Comparison of ENCODE assay signal across 31 mouse cellular contexts in genomic region chr7:80178037-80178729, GRCm38 (mm10). TPM values are rescaled to one million over a fixed set of nuclear protein-coding genes. Genes with fewer than 3 reads are reported as not detected.
DNase-seq lines count a peak whose midpoint lies in the region; ATAC-seq lines count a peak whose summit lies in the region.
"Had no signal": no experiment of that assay in that cellular context is flagged by ENCODE, and none has a peak within 500 bp of the region (broad histone marks: within the 10 kb centered on the region; RNA-seq: fewer than 3 reads in every experiment).

No protein-coding gene starts in this region.

- 0 out of 2 replicates have a peak overlapping the region, but pooled peaks have one; percentile 16 for H3K27ac ChIP-seq in heart, embryonic 16.5 days (ENCODE audit: low read length)
- H3K27ac ChIP-seq: embryonic facial prominence, embryonic 13.5 days; forebrain, embryonic 10.5 days; forebrain, embryonic 15.5 days; hindbrain, embryonic 13.5 days; left cerebral cortex, adult 2 months; limb, embryonic 12.5 days; macrophage; midbrain, embryonic 10.5 days; midbrain, embryonic 15.5 days; neural tube, embryonic 15.5 days had no signal

- H3K36me3 ChIP-seq in heart, embryonic 16.5 days (ENCODE audit: control insufficient read depth, insufficient read depth) = no peaks in the 10 kb centered on the region
- no peaks in the 10 kb centered on the region for H3K36me3 ChIP-seq in megakaryocyte, embryonic 14.5 days (replicated peaks; ENCODE audit: low read length)
- H3K36me3 ChIP-seq: embryonic facial prominence, embryonic 13.5 days; forebrain, embryonic 10.5 days; forebrain, embryonic 15.5 days; hindbrain, embryonic 13.5 days; limb, embryonic 12.5 days; midbrain, embryonic 10.5 days; midbrain, embryonic 15.5 days; neural tube, embryonic 15.5 days had no signal

- no peak overlapping the region for H3K4me2 ChIP-seq in heart, embryonic 16.5 days (ENCODE audit: low read depth, low read length)
- H3K4me2 ChIP-seq: embryonic facial prominence, embryonic 13.5 days; forebrain, embryonic 15.5 days; hindbrain, embryonic 13.5 days; limb, embryonic 12.5 days; midbrain, embryonic 15.5 days; neural tube, embryonic 15.5 days had no signal

- no peak overlapping the region for H3K4me3 ChIP-seq in heart, embryonic 16.5 days (ENCODE audit: low read length)
- H3K4me3 ChIP-seq in megakaryocyte, embryonic 14.5 days (replicated peaks) = peak overlapping the region; percentile 5
- H3K4me3 ChIP-seq: embryonic facial prominence, embryonic 13.5 days; forebrain, embryonic 10.5 days; forebrain, embryonic 15.5 days; hindbrain, embryonic 13.5 days; left cerebral cortex, adult 2 months; limb, embryonic 12.5 days; midbrain, embryonic 10.5 days; midbrain, embryonic 15.5 days; neural tube, embryonic 15.5 days had no signal

- ATAC-seq in heart, embryonic 16.5 days (replicated peaks; ENCODE audit: extremely low read depth, insufficient read depth, low FRiP score) = no peak
- no peak for ATAC-seq in megakaryocyte, adult 5-6 weeks (ENCODE audit: poor library complexity, severe bottlenecking)
- ATAC-seq: CD4-positive, CD25-positive, alpha-beta regulatory T cell, adult 4 months; forebrain, embryonic 15.5 days; intestine, postnatal 0 days; midbrain, embryonic 15.5 days had no signal

- H3K4me1 ChIP-seq in heart, embryonic 16.5 days (ENCODE audit: control insufficient read depth, insufficient read depth, low read length) = peaks cover 3% of the 10 kb centered on the region
- peaks cover 65% of the 10 kb centered on the region for H3K4me1 ChIP-seq in megakaryocyte, embryonic 14.5 days
- H3K4me1 ChIP-seq: embryonic facial prominence, embryonic 13.5 days; forebrain, embryonic 10.5 days; forebrain, embryonic 15.5 days; hindbrain, embryonic 13.5 days; limb, embryonic 12.5 days; midbrain, embryonic 10.5 days; midbrain, embryonic 15.5 days; neural tube, embryonic 15.5 days had no signal

- intact Hi-C loops in heart, postnatal 25 days (cut with DNase I) = no loop called here

- H3K9me3 ChIP-seq in heart, embryonic 16.5 days (replicated peaks; ENCODE audit: control insufficient read depth, low read length) = no peaks in the 10 kb centered on the region
- peaks cover 5% of the 10 kb centered on the region; the same call in 1 of the 2 replicates for H3K9me3 ChIP-seq in megakaryocyte, embryonic 14.5 days
- H3K9me3 ChIP-seq: embryonic facial prominence, embryonic 13.5 days; forebrain, embryonic 10.5 days; forebrain, embryonic 15.5 days; hindbrain, embryonic 13.5 days; limb, embryonic 12.5 days; midbrain, embryonic 10.5 days; midbrain, embryonic 15.5 days; neural tube, embryonic 15.5 days had no signal

- H3K9ac ChIP-seq in heart, embryonic 16.5 days (ENCODE audit: low read length) = no peak overlapping the region
- H3K9ac ChIP-seq: embryonic facial prominence, embryonic 13.5 days; forebrain, embryonic 15.5 days; hindbrain, embryonic 13.5 days; limb, embryonic 12.5 days; midbrain, embryonic 15.5 days; neural tube, embryonic 15.5 days had no signal

- no peaks in the 10 kb centered on the region for H3K27me3 ChIP-seq in heart, embryonic 16.5 days (ENCODE audit: control insufficient read depth, insufficient read depth, low read length)
- no peaks in the 10 kb centered on the region for H3K27me3 ChIP-seq in megakaryocyte, embryonic 14.5 days (replicated peaks)
- H3K27me3 ChIP-seq: embryonic facial prominence, embryonic 13.5 days; forebrain, embryonic 15.5 days; hindbrain, embryonic 13.5 days; limb, embryonic 12.5 days; midbrain, embryonic 15.5 days; neural tube, embryonic 15.5 days had no signal

- DNase-seq in adrenal gland, adult 8-10 months = peak; percentile 66
- DNase-seq in adrenal gland, adult 18-20 months (ENCODE audit: low spot score in 2 of 2) = no peak
- no peak for DNase-seq in heart, postnatal 25 days (ENCODE audit: low spot score)
- peak; percentile 65 for DNase-seq in induced T-regulatory cell, adult 2 months (ENCODE audit: low read depth)
- no peak for DNase-seq in layer of hippocampus, adult 9-10 months (ENCODE audit: low spot score)
- DNase-seq: cerebellum, adult 11 months; cerebellum, adult 9-10 months; gastrocnemius, postnatal 25 days; heart, adult 18-20 months; heart, postnatal 36 days; lung, adult 2 months; lung, postnatal 10 days; retina, postnatal 1 day; right cerebral cortex, postnatal 14 days; thymus, adult 2 months; thymus, postnatal 36 days had no signal

- 64% methylated on average over 10 of the region's 10 CpGs for WGBS in heart, embryonic 16.5 days

RNA-seq across cellular contexts. Expression of gene Sema4b, which starts 8.5 kb away (rescaled TPM):
- total RNA-seq in adrenal gland, adult 8-10 months (2022) = 10 to 100 TPM; 58.6 to 86.9 (median 67.8) TPM
- total RNA-seq in adrenal gland, adult 18-20 months (2021) = 10 to 100 TPM; 62.7 to 75.9 TPM
- 12.1 and 14.4 TPM in 2 replicates for polyA plus RNA-seq in heart, embryonic 16.5 days (2015; fragmentation: Nextera tagmentation; extraction: Ambion mirVana)
- 10 to 100 TPM; 11.0 to 12.7 TPM for total RNA-seq in heart, postnatal 25 days (2021)
- 30.8 and 31.0 TPM in 2 replicates for polyA plus RNA-seq in megakaryocyte, embryonic 14.5 days (2012; ENCODE audit: insufficient read depth, low replicate concordance)
- 10.1 and 13.7 TPM in 2 replicates for total RNA-seq in megakaryocyte, adult 5-6 weeks (2015)
- total RNA-seq in megakaryocyte, adult 5-6 weeks (2017) = 10.5 and 11.1 TPM in 2 replicates

RNA-seq across cellular contexts. Expression of gene Cib1, which starts 54.4 kb away (rescaled TPM):
- 100 to 1,000 TPM in 1 of 4 experiments, 10 to 100 TPM in 3; 64.7 to 105 (median 85.9) TPM for total RNA-seq in adrenal gland, adult 8-10 months (2022)
- 10 to 100 TPM; 53.9 to 64.2 TPM for total RNA-seq in adrenal gland, adult 18-20 months (2021)
- 65.6 and 65.9 TPM in 2 replicates for polyA plus RNA-seq in heart, embryonic 16.5 days (2015; fragmentation: Nextera tagmentation; extraction: Ambion mirVana)
- total RNA-seq in heart, postnatal 25 days (2021) = 10 to 100 TPM; 14.1 to 18.0 TPM
- polyA plus RNA-seq in megakaryocyte, embryonic 14.5 days (2012; ENCODE audit: insufficient read depth, low replicate concordance) = 42.4 and 54.0 TPM in 2 replicates
- 107 and 134 TPM in 2 replicates for total RNA-seq in megakaryocyte, adult 5-6 weeks (2015)
- 86.5 and 98.1 TPM in 2 replicates for total RNA-seq in megakaryocyte, adult 5-6 weeks (2017)

RNA-seq across cellular contexts. Expression of gene Gdpgp1, which starts 54.5 kb away (rescaled TPM):
- total RNA-seq in adrenal gland, adult 8-10 months (2022) = 1 to 10 TPM; 4.2 to 6.1 (median 5.3) TPM
- 1 to 10 TPM; 3.8 to 4.1 TPM for total RNA-seq in adrenal gland, adult 18-20 months (2021)
- 3.2 and 4.2 TPM in 2 replicates for polyA plus RNA-seq in heart, embryonic 16.5 days (2015; fragmentation: Nextera tagmentation; extraction: Ambion mirVana)
- total RNA-seq in heart, postnatal 25 days (2021) = 1 to 10 TPM; 1.4 to 1.8 TPM
- 1.6 and 7.0 TPM in 2 replicates for polyA plus RNA-seq in megakaryocyte, embryonic 14.5 days (2012; ENCODE audit: insufficient read depth, low replicate concordance)
- 5.2 and 5.4 TPM in 2 replicates for total RNA-seq in megakaryocyte, adult 5-6 weeks (2015)
- total RNA-seq in megakaryocyte, adult 5-6 weeks (2017) = 1.9 and 2.7 TPM in 2 replicates

Comparison
In these comparisons a context has a peak if more than half of its experiments do, and no peak if none do; other contexts are left out.
1. DNase-seq: peak in adrenal gland, adult 8-10 months (single experiment) and induced T-regulatory cell, adult 2 months (single experiment); none in adrenal gland, adult 18-20 months (0 of 2), heart, postnatal 25 days (single experiment) and layer of hippocampus, adult 9-10 months (single experiment).
2. RNA of gene Sema4b, which starts 8.5 kb away (total RNA-seq): 62.7 to 75.9 TPM in adrenal gland, adult 18-20 months and 58.6 to 86.9 TPM in adrenal gland, adult 8-10 months; 11.0 to 12.7 TPM in heart, postnatal 25 days and 10.1 to 13.7 TPM in megakaryocyte, adult 5-6 weeks; every median in the first group is over 4 times any median in the second.